In genomic region chr7:101896104-101897066, GRCm38 (mm10) we compare ENCODE assay signal across 8 mouse cellular contexts. TPM values are rescaled to one million over a fixed set of nuclear protein-coding genes. Genes with fewer than 3 reads are reported as not detected.
DNase-seq lines count a peak whose midpoint lies in the region; ATAC-seq and TF ChIP-seq lines count a peak whose summit lies in the region.

No protein-coding gene starts in this region.

- peaks cover 38% of the 10 kb centered on the region for H3K36me3 ChIP-seq in G1E (replicated peaks)
- H3K36me3 ChIP-seq in forebrain, embryonic 16.5 days (ENCODE audit: control insufficient read depth, insufficient read depth): 0 out of 2 replicates have a peak, but pooled peaks cover 2% of the 10 kb centered on the region
- peaks cover 6% of the 10 kb centered on the region; the same call in 1 of the 2 replicates for H3K36me3 ChIP-seq in lung, embryonic 14.5 days (ENCODE audit: insufficient read depth)
- H3K36me3 ChIP-seq in thymus, adult 2 months (ENCODE audit: control insufficient read depth, insufficient read depth, low read length): no peaks in the 10 kb centered on the region

- peak; percentile 96 for DNase-seq in G1E (ENCODE audit: low spot score)
- peak; percentile 95 to 99 for DNase-seq in cerebellum, adult 18-20 months
- DNase-seq in heart, postnatal 36 days: peak; percentile 94 to 96
- peak; percentile 95 to 98 for DNase-seq in layer of hippocampus, adult 2 months (ENCODE audit: low spot score in 2 of 2)
- DNase-seq in lung, embryonic 14.5 days: peak; percentile 99
- peak; percentile 97 for DNase-seq in thymus, adult 2 months

- no peaks in the 10 kb centered on the region for H3K27me3 ChIP-seq in G1E (ENCODE audit: insufficient read depth, low read length)
- H3K27me3 ChIP-seq in forebrain, embryonic 16.5 days (replicated peaks; ENCODE audit: control insufficient read depth, insufficient read depth, low read length): no peaks in the 10 kb centered on the region
- no peaks in the 10 kb centered on the region for H3K27me3 ChIP-seq in lung, embryonic 14.5 days (ENCODE audit: insufficient read depth, low read length)
- no peaks in the 10 kb centered on the region for H3K27me3 ChIP-seq in thymus, adult 2 months (ENCODE audit: control insufficient read depth, insufficient read depth, low read length)

- H3K9me3 ChIP-seq in G1E (replicated peaks): no peaks in the 10 kb centered on the region
- H3K9me3 ChIP-seq in forebrain, embryonic 16.5 days (ENCODE audit: control insufficient read depth, low read length): no peaks in the 10 kb centered on the region
- H3K9me3 ChIP-seq in lung, embryonic 14.5 days (ENCODE audit: low read depth, low read length): no peaks in the 10 kb centered on the region

- ATAC-seq in G1E (ENCODE audit: extremely low read depth, insufficient number of reproducible peaks, low FRiP score, poor library complexity, severe bottlenecking): peak; percentile 92
- ATAC-seq in forebrain, embryonic 16.5 days: peak; percentile 98
- peak; percentile 98 for ATAC-seq in lung, embryonic 14.5 days (ENCODE audit: insufficient read depth)

- H3K4me1 ChIP-seq in G1E (ENCODE audit: insufficient read depth, low read depth, low read length): peaks cover 17% of the 10 kb centered on the region
- peaks cover 10% of the 10 kb centered on the region for H3K4me1 ChIP-seq in forebrain, embryonic 16.5 days (replicated peaks; ENCODE audit: control insufficient read depth, insufficient read depth, low read length)
- no peaks in the 10 kb centered on the region; the same call in 1 of the 2 replicates for H3K4me1 ChIP-seq in lung, embryonic 14.5 days (ENCODE audit: insufficient read depth)
- peaks cover 4% of the 10 kb centered on the region for H3K4me1 ChIP-seq in olfactory bulb, adult 2 months (ENCODE audit: control insufficient read depth, insufficient read depth, low read length)
- H3K4me1 ChIP-seq in thymus, adult 2 months (replicated peaks; ENCODE audit: control insufficient read depth, insufficient read depth, low read length): peaks cover 7% of the 10 kb centered on the region

- peak overlapping the region; percentile 73 for H3K4me3 ChIP-seq in G1E (ENCODE audit: low read depth, low read length)
- peak overlapping the region; percentile 60 for H3K4me3 ChIP-seq in forebrain, embryonic 16.5 days (replicated peaks; ENCODE audit: low read length)
- H3K4me3 ChIP-seq in layer of hippocampus, adult 2 months: peak overlapping the region; percentile 73
- peak overlapping the region; percentile 56 for H3K4me3 ChIP-seq in lung, embryonic 14.5 days (ENCODE audit: low read depth, low read length)
- H3K4me3 ChIP-seq in olfactory bulb, adult 2 months (ENCODE audit: insufficient read depth, low read depth, low read length): peak overlapping the region; percentile 90
- peak overlapping the region; percentile 58 for H3K4me3 ChIP-seq in thymus, adult 2 months (ENCODE audit: control insufficient read depth, insufficient read depth, low read length)

- intact Hi-C loops in heart, postnatal 36 days (cut with DNase I): loop anchor here (1.0 kb wide), 1 partner anchor 37 kb away; the partner anchor contains the start of gene Lrrc51

- peak overlapping the region; percentile 95 for H3K27ac ChIP-seq in forebrain, embryonic 16.5 days (ENCODE audit: low read length)
- H3K27ac ChIP-seq in layer of hippocampus, adult 2 months: peak overlapping the region; percentile 87
- peak overlapping the region; percentile 94 for H3K27ac ChIP-seq in lung, embryonic 14.5 days (ENCODE audit: low read depth)
- H3K27ac ChIP-seq in olfactory bulb, adult 2 months (ENCODE audit: insufficient read depth, low read depth, low read length): peak overlapping the region; percentile 96
- peak overlapping the region; percentile 74 for H3K27ac ChIP-seq in thymus, adult 2 months (ENCODE audit: control insufficient read depth, insufficient read depth, low read length)

- peak; percentile 50; the same call in 1 of the 2 replicates for TF ChIP-seq POLR2A in olfactory bulb, adult 2 months (IDR thresholded peaks at IDR 0.05; ENCODE audit: insufficient read depth, low read depth, low read length)
- TF ChIP-seq POLR2A in thymus, adult 2 months (IDR thresholded peaks at IDR 0.05; ENCODE audit: control insufficient read depth, extremely low read depth, insufficient read depth, low read length, poor library complexity): peak; percentile 44; the same call in 1 of the 2 replicates

- under 1% methylated on average over 57 of the region's 57 CpGs for WGBS in forebrain, embryonic 16.5 days
- under 1% methylated on average over 57 of the region's 57 CpGs for WGBS in lung, embryonic 14.5 days
- WGBS in olfactory bulb, adult 2 months: under 1% methylated on average over 57 of the region's 57 CpGs
- under 1% methylated on average over 57 of the region's 57 CpGs for WGBS in thymus, adult 2 months

- peak overlapping the region; percentile 61 for H3K9ac ChIP-seq in forebrain, embryonic 16.5 days (replicated peaks; ENCODE audit: low read depth, low read length)
- peak overlapping the region; percentile 65 for H3K9ac ChIP-seq in lung, embryonic 14.5 days

- TF ChIP-seq CTCF in G1E (IDR thresholded peaks at IDR 0.05; ENCODE audit: low read depth, low read length): no peak
- TF ChIP-seq CTCF in layer of hippocampus, adult 2 months (conservative IDR thresholded peaks at IDR 0.05): no peak
- TF ChIP-seq CTCF in lung, embryonic 14.5 days (IDR thresholded peaks at IDR 0.05; ENCODE audit: low read depth): no peak
- TF ChIP-seq CTCF in olfactory bulb, adult 2 months (IDR thresholded peaks at IDR 0.05; ENCODE audit: insufficient read depth, low read depth, low read length): no peak
- TF ChIP-seq CTCF in thymus, adult 2 months (IDR thresholded peaks at IDR 0.05; ENCODE audit: borderline replicate concordance, control insufficient read depth, extremely low read depth, insufficient read depth, low read length, poor library complexity): 0 out of 2 replicates have a peak, but pooled peaks have one; percentile 28

- H3K4me2 ChIP-seq in forebrain, embryonic 16.5 days (ENCODE audit: low read length): peak overlapping the region; percentile 66
- H3K4me2 ChIP-seq in lung, embryonic 14.5 days: peak overlapping the region; percentile 66

RNA-seq across cellular contexts. Expression of gene Lamtor1, which starts 9.3 kb away (rescaled TPM):
- 96.2 and 96.5 TPM in 2 replicates for total RNA-seq in G1E (2014; fragmentation: Nextera tagmentation)
- total RNA-seq in G1E (2017): 145 and 146 TPM in 2 replicates
- 136 and 153 TPM in 2 replicates for polyA plus RNA-seq in G1E (2012)
- polyA plus RNA-seq in forebrain, embryonic 16.5 days (2015; fragmentation: Nextera tagmentation; extraction: Ambion mirVana): 149 and 166 TPM in 2 replicates
- total RNA-seq in heart, postnatal 36 days (2021): 100 to 1,000 TPM; 110 to 111 TPM
- 10 to 100 TPM; 90.2 to 95.6 TPM for total RNA-seq in layer of hippocampus, adult 2 months (2021)
- polyA plus RNA-seq in lung, embryonic 14.5 days (2014; fragmentation: Nextera tagmentation; extraction: Ambion mirVana): 151 and 161 TPM in 2 replicates
- not detected in 2 replicates for polyA plus RNA-seq in olfactory bulb, adult 2 months (2012; ENCODE audit: insufficient read depth, insufficient read length, low replicate concordance, missing spikeins)
- 235 and 239 TPM in 2 replicates for polyA plus RNA-seq in thymus, adult 2 months (2012; rRNA removed)

RNA-seq across cellular contexts. Expression of gene Tomt, which starts 9.8 kb away (rescaled TPM):
- total RNA-seq in G1E (2014; fragmentation: Nextera tagmentation) (not detected in 2 replicates), G1E (2017) (0.22 and 0.23 TPM in 2 replicates)
- 0.01 TPM in 1 of 2 replicates, not detected in the other for polyA plus RNA-seq in G1E (2012)
- 0.54 and 0.72 TPM in 2 replicates for polyA plus RNA-seq in forebrain, embryonic 16.5 days (2015; fragmentation: Nextera tagmentation; extraction: Ambion mirVana)
- not detected for total RNA-seq in heart, postnatal 36 days (2021)
- total RNA-seq in layer of hippocampus, adult 2 months (2021): under 1 TPM in 1 of 2 experiments, not detected in 1; 0.20 TPM
- 0.30 and 0.43 TPM in 2 replicates for polyA plus RNA-seq in lung, embryonic 14.5 days (2014; fragmentation: Nextera tagmentation; extraction: Ambion mirVana)
- not detected in 2 replicates for polyA plus RNA-seq in olfactory bulb, adult 2 months (2012; ENCODE audit: insufficient read depth, insufficient read length, low replicate concordance, missing spikeins)
- polyA plus RNA-seq in thymus, adult 2 months (2012; rRNA removed): 0.08 and 0.20 TPM in 2 replicates

RNA-seq across cellular contexts. Expression of gene Folr1, which starts 25.8 kb away (rescaled TPM):
- total RNA-seq in G1E (2014; fragmentation: Nextera tagmentation) (not detected in 2 replicates), G1E (2017) (0.22 and 0.64 TPM in 2 replicates)
- polyA plus RNA-seq in G1E (2012): not detected in 2 replicates
- polyA plus RNA-seq in forebrain, embryonic 16.5 days (2015; fragmentation: Nextera tagmentation; extraction: Ambion mirVana): 17.1 and 19.2 TPM in 2 replicates
- total RNA-seq in heart, postnatal 36 days (2021): under 1 TPM; 0.27 to 0.33 TPM
- 1 to 10 TPM in 1 of 2 experiments, not detected in 1; 1.2 TPM for total RNA-seq in layer of hippocampus, adult 2 months (2021)
- polyA plus RNA-seq in lung, embryonic 14.5 days (2014; fragmentation: Nextera tagmentation; extraction: Ambion mirVana): 0.20 and 0.73 TPM in 2 replicates
- polyA plus RNA-seq in olfactory bulb, adult 2 months (2012; ENCODE audit: insufficient read depth, insufficient read length, low replicate concordance, missing spikeins): not detected in 2 replicates
- polyA plus RNA-seq in thymus, adult 2 months (2012; rRNA removed): 0.70 and 0.86 TPM in 2 replicates

RNA-seq across cellular contexts. Expression of gene Anapc15, which starts 32.9 kb away (rescaled TPM):
- 55.6 and 63.3 TPM in 2 replicates for total RNA-seq in G1E (2014; fragmentation: Nextera tagmentation)
- total RNA-seq in G1E (2017): 113 and 128 TPM in 2 replicates
- 20.2 and 20.5 TPM in 2 replicates for polyA plus RNA-seq in G1E (2012)
- 68.6 and 72.3 TPM in 2 replicates for polyA plus RNA-seq in forebrain, embryonic 16.5 days (2015; fragmentation: Nextera tagmentation; extraction: Ambion mirVana)
- total RNA-seq in heart, postnatal 36 days (2021): 10 to 100 TPM; 20.2 TPM
- 10 to 100 TPM; 24.5 to 29.3 TPM for total RNA-seq in layer of hippocampus, adult 2 months (2021)
- 85.9 and 90.4 TPM in 2 replicates for polyA plus RNA-seq in lung, embryonic 14.5 days (2014; fragmentation: Nextera tagmentation; extraction: Ambion mirVana)
- polyA plus RNA-seq in olfactory bulb, adult 2 months (2012; ENCODE audit: insufficient read depth, insufficient read length, low replicate concordance, missing spikeins): not detected in 2 replicates
- 77.1 and 103 TPM in 2 replicates for polyA plus RNA-seq in thymus, adult 2 months (2012; rRNA removed)

RNA-seq across cellular contexts. Expression of gene Lrrc51, which starts 37.3 kb away (rescaled TPM):
- 12.4 and 17.7 TPM in 2 replicates for total RNA-seq in G1E (2014; fragmentation: Nextera tagmentation)
- total RNA-seq in G1E (2017): 2.9 and 4.1 TPM in 2 replicates
- polyA plus RNA-seq in G1E (2012): 0.53 and 0.65 TPM in 2 replicates
- 9.4 and 9.6 TPM in 2 replicates for polyA plus RNA-seq in forebrain, embryonic 16.5 days (2015; fragmentation: Nextera tagmentation; extraction: Ambion mirVana)
- 1 to 10 TPM; 3.6 to 5.2 TPM for total RNA-seq in heart, postnatal 36 days (2021)
- total RNA-seq in layer of hippocampus, adult 2 months (2021): 1 to 10 TPM; 5.4 to 5.9 TPM
- polyA plus RNA-seq in lung, embryonic 14.5 days (2014; fragmentation: Nextera tagmentation; extraction: Ambion mirVana): 7.7 and 8.3 TPM in 2 replicates
- polyA plus RNA-seq in olfactory bulb, adult 2 months (2012; ENCODE audit: insufficient read depth, insufficient read length, low replicate concordance, missing spikeins): not detected in 2 replicates
- 4.0 and 6.2 TPM in 2 replicates for polyA plus RNA-seq in thymus, adult 2 months (2012; rRNA removed)

Comparison
In these comparisons a context has a peak if more than half of its experiments do, and no peak if none do; other contexts are left out.
1. Peak in every context shown above with its lines: DNase-seq, ATAC-seq, H3K4me3 ChIP-seq and H3K27ac ChIP-seq.